Mouse (Mus musculus) ES-Bruce4 (cell line): ENCODE results near the gene Mcoln3.

Experiments used
- CTCF ChIP-seq: IDR thresholded peaks from one replicate; pipeline ENCODE4 v1.8.1; 2011; ENCODE audit warnings: low read depth, low read length
- POLR2A ChIP-seq: IDR thresholded peaks from one replicate; pipeline ENCODE4 v1.8.1; 2011; ENCODE audit warnings: low read length; ENCODE audit not compliant: insufficient read depth

DNA sequence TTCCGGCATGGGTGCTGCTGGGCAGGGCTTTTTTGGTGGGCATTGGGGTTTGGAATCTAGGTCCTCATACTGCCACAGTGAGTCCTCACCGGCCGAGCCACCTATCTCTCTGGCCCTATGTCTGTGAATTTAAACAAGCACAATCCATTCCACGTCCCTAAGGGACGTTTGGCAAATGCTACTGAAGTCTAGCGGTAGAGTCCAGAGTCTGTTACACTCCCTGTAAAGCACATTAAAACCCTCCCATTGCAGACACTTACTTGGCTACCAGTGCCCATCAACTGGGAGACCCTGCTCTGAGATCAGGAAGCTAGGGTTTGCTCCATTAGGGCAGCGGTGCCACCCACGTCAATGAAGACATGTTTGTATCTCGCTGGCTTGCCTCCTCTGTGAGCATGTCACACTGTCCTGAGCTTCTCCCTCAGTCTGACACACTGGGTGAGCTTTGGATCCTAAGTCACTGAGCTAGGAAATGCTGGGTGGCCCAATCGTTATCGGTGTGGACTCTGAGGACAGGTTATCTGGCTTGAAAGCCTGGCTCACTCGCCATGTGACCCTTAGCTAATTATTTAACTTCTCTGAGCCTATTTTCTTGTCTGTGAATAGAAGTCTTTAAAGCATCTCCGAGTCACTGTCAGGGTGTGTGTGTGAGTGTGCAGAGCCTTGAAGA, 26.1 kb upstream of the Mcoln3 start:
- no peak for TF ChIP-seq CTCF
- no peak for TF ChIP-seq POLR2A
